Mouse (Mus musculus) bone marrow macrophage, adult 2 months (primary cell): Measurements from ENCODE around the gene Hinfp. TPM values are rescaled to one million over a fixed set of nuclear protein-coding genes. Genes with fewer than 3 reads are reported as not detected.

Experiments used
- H3K27ac ChIP-seq: 2 replicates; pipeline ENCODE4 v1.5.1; 2012; ENCODE audit warnings: low read depth, low read length; ENCODE audit not compliant: insufficient read depth
- H3K4me1 ChIP-seq: 2 replicates; pipeline ENCODE4 v1.6.1; 2012; ENCODE audit warnings: low read length; ENCODE audit not compliant: control insufficient read depth, insufficient read depth
- H3K4me3 ChIP-seq: 2 replicates; pipeline ENCODE4 v1.5.1; 2012; ENCODE audit warnings: mild to moderate bottlenecking, low read length, moderate library complexity; ENCODE audit not compliant: insufficient read depth
- CTCF ChIP-seq: IDR thresholded peaks from 2 replicates; pipeline ENCODE4 v1.5.1; 2012; ENCODE audit warnings: low read depth, mild to moderate bottlenecking, low read length, moderate library complexity
- POLR2A ChIP-seq: IDR thresholded peaks from 2 replicates; pipeline ENCODE4 v1.6.1; 2012; ENCODE audit warnings: mild to moderate bottlenecking, low read depth, low read length, borderline replicate concordance
- polyA plus RNA-seq: library from polyadenylated mRNA; stranded (reverse); fragments of >200 nt; gene quantifications from 2 replicates; pipeline ENCODE4 v1.2.4, GENCODE M21; 2012; ENCODE audit not compliant: missing spikeins, insufficient read depth, insufficient read length

Gene Hinfp
- 23.8 and 28.0 TPM in 2 replicates for polyA plus RNA-seq

DNA sequence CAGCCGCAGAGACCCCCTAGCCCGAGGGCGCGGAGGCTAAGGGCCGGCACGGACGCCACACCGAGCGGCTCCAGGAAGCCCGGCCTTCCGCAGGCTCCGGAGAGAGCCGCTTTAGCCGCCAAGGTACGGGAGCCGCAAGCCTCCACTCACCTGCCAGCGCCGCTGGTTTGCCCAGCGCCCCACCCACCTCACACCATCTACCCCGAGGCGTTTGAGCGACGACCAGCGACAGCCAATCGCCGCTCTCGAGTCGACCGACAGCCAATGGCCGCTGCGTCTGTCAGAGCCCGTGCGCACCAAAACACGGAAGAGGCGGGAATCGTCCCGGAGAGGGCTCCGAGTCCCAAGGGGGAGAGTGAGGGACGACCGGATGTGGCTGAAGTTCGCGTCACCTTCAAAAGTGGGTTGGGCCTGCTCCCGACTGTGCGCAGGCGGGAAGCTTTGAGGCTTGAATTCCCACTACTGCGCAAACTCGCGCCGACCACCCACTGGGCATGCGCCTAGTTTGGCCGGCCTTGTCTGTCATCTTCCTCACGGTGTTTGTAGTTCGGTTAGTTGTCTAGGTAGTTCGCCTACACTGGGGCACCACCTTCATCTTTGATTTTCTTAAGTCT lies at the start of gene Hinfp:
Hinfp (minus strand) TSS at position 206 of the 614 bp plus-strand sequence.
- Histone ChIP-seq H3K4me1 (peaks cover 14% of the 10 kb centered on the region), H3K4me3 (peak within 1 kb of the TSS; percentile 71), H3K27ac (peak within 1 kb of the TSS; percentile 33)
- TF ChIP-seq CTCF (no peak), POLR2A (no peak)

DNA sequence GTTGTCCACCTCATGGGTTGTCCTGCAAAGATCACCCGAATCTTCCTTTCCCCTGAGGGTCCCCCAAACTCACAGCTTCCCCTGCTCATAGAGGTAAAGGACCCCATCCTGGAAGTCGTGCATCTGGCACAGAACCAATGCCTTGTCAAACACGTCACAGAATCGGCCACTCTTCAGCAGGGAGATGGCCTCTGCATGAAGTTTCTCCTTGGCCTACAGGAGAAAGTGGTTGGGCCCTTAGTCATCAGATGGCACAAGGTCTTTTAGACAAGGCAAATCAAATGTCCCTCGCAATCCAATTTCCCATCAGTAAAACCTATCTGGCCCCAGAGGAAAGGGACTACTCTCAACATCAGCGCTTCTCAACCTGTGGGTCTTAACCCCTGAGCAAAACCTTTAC lies 47.7 kb upstream of the Hinfp start:
- no peak overlapping the region for H3K27ac ChIP-seq
- TF ChIP-seq CTCF (no peak), POLR2A (no peak)
- H3K4me3 ChIP-seq = no peak overlapping the region
- H3K4me1 ChIP-seq = no peaks in the 10 kb centered on the region

DNA sequence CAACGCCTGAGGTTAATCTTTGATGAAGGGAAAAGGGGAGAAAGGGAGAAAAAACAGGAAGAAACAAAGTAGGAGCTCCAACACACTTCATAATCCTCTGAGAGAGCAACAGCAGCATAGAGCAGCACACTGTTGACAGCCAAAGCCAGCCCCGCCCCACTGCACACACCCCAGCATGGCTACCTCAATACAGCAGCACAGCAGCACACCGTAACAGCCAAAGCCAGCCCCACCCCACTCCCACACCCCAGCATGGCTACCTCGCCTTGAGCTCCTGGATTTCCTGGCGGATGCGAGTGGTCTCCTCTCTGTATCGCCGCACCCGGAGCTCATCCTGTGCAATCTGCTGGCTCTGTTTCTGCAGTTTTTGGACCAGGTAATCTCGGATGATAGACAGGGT lies 46.9 kb upstream of the Hinfp start:
- TF ChIP-seq CTCF = no peak
- no peak for TF ChIP-seq POLR2A
- Histone ChIP-seq H3K4me3 (no peak overlapping the region), H3K4me1 (no peaks in the 10 kb centered on the region), H3K27ac (no peak overlapping the region)

DNA sequence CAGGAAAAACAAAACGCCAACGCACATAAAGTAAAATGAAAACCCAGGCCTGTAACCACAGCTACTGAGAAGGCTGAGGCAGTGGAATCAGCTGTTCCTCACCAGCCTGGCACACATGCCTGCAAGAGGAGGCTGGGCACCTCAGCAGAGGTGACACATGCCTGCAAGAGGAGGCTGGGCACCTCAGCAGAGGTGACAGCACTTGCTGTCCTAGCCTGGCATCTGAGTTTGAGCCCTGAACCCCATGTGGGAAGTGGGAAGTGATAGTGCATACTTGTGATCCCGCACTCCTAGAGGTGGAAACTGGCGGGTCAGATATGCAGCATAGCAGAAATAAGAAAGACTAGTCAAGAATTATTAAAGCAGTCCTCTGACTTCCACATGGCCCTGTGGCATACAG lies 45.9 kb upstream of the Hinfp start:
- TF ChIP-seq CTCF (no peak), POLR2A (no peak)
- no peak overlapping the region for H3K4me3 ChIP-seq
- H3K4me1 ChIP-seq = no peaks in the 10 kb centered on the region
- no peak overlapping the region for H3K27ac ChIP-seq

DNA sequence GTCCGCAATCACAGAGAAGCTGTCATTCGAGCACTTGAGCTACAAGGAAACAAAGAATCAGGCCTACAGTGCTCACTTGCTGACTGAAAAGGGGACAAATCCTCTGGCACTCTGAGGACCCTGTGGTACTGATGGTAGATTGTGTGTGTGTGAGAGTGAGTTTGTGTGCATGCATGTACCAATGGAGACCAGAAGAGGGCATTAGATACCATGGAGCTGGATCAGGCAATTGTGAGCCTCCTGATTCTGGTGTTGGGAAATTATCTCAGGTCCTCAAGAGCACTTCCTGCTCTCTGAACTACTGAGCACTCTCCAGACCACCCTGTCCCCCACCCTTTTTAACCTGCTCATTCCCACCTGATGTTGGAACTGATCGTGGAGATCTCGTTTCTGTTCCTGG lies 43.1 kb upstream of the Hinfp start:
- TF ChIP-seq POLR2A (no peak), CTCF (no peak)
- Histone ChIP-seq H3K4me3 (no peak overlapping the region), H3K27ac (no peak overlapping the region), H3K4me1 (no peaks in the 10 kb centered on the region)

DNA sequence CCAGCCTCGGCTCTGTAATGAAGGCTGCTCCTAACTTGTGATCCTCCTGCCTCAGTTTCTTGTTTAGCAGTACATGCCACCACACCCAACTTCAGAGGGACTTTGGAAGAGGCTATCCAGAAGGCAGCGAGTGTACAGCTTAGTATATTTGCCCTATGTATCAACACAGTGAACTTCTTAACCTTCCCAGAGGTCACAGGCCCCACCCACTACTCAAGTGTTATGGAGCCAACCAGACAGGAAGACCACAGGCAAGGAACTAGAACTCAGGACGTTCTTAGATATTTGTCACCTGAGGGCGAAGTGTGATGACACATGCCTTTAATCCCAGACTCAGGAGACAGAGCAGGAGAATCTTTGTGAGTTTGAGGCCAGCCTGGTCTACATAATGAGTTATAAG lies 42.1 kb upstream of the Hinfp start:
- TF ChIP-seq CTCF = no peak
- TF ChIP-seq POLR2A = no peak
- Histone ChIP-seq H3K4me1 (peaks cover 6% of the 10 kb centered on the region), H3K27ac (no peak overlapping the region), H3K4me3 (no peak overlapping the region)

DNA sequence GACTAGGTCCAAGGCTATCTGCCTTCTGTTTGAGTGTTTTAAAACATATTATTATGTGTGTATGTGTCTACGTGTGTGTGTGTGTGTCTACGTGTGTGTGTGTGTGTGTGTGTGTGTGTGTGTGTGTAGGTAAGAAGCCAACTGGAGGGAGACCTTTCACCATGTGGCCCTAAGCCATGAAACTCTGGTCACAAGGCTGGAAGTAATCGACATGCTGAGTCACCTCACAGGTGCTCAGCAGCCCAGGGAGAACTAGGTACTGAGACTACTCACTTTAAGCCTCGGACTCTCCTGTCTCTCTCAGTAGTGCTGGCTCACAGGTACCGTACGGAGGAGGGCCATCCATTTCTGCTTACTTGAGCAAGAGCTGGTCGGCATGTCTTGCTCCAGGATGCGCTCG lies 41.7 kb upstream of the Hinfp start:
- H3K4me1 ChIP-seq = peaks cover 10% of the 10 kb centered on the region
- H3K27ac ChIP-seq = no peak overlapping the region
- no peak overlapping the region for H3K4me3 ChIP-seq
- no peak for TF ChIP-seq CTCF
- no peak for TF ChIP-seq POLR2A

DNA sequence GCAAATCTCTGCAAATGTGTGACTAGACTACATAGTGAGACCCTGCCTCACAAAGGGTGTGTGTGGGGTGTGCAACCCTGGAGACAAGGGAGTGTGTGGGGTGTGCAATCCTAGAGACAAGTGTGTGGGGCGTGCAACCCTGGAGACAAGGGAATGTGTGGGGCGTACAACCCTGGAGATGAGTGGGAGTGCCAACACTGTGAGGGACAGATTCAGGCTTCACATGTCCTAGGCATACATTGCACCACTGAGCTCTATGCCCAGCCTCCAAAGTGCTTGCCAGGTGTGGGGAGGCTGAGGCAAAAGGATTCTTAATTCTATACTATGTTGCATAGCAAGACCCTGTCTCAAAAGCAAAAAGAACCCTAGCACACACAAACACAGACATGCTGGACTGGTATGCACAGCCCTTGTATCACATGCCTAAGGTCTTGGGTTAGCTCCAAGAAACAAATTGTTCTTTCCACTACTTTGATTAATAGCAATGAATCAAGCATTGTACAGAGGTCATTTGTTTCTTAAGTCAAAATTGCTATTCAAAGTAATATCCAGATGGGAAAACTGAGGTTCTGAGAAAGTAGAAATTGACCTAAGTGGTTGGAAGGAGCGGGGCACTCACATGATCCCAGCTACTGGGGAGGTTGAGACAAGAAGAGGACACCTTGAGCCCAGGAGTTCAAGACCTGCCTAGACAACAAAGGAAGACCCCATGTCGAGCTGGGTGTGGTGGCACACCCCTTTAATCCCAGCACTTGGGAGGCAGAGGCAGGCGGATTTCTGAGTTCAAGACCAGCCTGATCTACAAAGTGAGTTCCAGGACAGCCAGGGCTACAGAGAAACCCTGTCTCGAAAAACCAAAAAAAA lies 40.3 kb upstream of the Hinfp start:
- Histone ChIP-seq H3K4me1 (peaks cover 10% of the 10 kb centered on the region), H3K4me3 (no peak overlapping the region), H3K27ac (no peak overlapping the region)
- TF ChIP-seq POLR2A = no peak
- TF ChIP-seq CTCF = no peak

DNA sequence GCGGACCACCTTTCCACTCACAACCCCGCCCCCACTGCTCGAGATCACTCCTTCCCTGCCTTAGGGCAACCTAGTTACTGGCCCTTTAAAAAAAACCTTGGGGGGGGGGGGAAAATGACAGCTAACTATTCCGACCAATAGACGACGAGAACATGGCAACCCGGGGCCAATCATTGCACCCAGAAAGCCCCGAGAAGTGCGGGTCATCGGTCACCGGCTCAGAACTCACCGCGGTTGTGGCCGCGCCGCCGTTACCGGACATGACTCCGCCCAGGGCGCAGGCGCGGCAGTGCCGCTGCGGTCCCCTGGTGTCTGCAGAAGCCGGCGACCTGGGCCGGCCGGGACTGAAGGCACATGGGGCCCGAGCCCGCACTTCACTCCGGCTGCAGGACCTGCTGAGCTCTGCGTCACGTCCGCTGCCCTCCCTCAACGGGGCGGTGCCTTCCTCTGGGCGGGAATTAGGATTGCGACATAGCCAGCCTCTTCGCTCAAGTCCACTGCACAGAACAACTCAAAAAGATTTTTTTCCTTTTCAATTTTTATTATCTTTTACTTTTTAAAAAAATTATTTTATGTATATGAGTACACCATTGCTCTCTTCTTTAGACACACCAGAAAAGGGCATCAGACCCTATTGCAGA lies 38.4 kb upstream of the Hinfp start, which contains the start of gene Hmbs:
Hmbs (minus strand) TSS at position 448 of the 641 bp plus-strand sequence.
- Histone ChIP-seq H3K4me3 (peak within 1 kb of the TSS; percentile 98), H3K4me1 (peaks cover 10% of the 10 kb centered on the region), H3K27ac (peak within 1 kb of the TSS; percentile 99)
- no peak for TF ChIP-seq POLR2A
- no peak for TF ChIP-seq CTCF
